Mouse (Mus musculus) erythroblast, embryonic 14.5 days (primary cell): Measurements from ENCODE around the gene Txndc11. TPM values are rescaled to one million over a fixed set of nuclear protein-coding genes. Genes with fewer than 3 reads are reported as not detected.

ENCODE experiments used
- H3K27me3 ChIP-seq: 2 replicates; pipeline ENCODE4 v1.6.1; 2012; ENCODE audit warnings: inconsistent platforms; ENCODE audit not compliant: control insufficient read depth
- H3K36me3 ChIP-seq: 2 replicates; pipeline ENCODE4 v1.6.1; 2012; ENCODE audit warnings: mild to moderate bottlenecking, inconsistent platforms; ENCODE audit not compliant: control insufficient read depth
- H3K4me1 ChIP-seq: 2 replicates; pipeline ENCODE4 v1.6.1; 2012; ENCODE audit warnings: inconsistent platforms; ENCODE audit not compliant: control insufficient read depth
- H3K4me3 ChIP-seq: replicated peaks from 2 replicates; pipeline ENCODE3; 2012; ENCODE audit warnings: moderate library complexity, mild to moderate bottlenecking, inconsistent platforms
- H3K9me3 ChIP-seq: 2 replicates; pipeline ENCODE4 v1.6.1; 2012; ENCODE audit warnings: low read length, inconsistent platforms, mixed read lengths; ENCODE audit not compliant: control insufficient read depth
- GATA1 ChIP-seq: IDR thresholded peaks from 2 replicates; pipeline ENCODE4 v1.6.1; 2012; ENCODE audit warnings: low read length, inconsistent platforms, mixed read lengths
- TAL1 ChIP-seq: IDR thresholded peaks from 3 replicates; pipeline ENCODE4 v1.6.1; 2012; ENCODE audit warnings: low read length, inconsistent platforms, mixed read lengths
- polyA plus RNA-seq: library from polyadenylated mRNA; stranded (reverse); fragments of >175 nt; gene quantifications from 2 replicates; pipeline ENCODE4 v1.2.3, GENCODE M21; 2012

Gene Txndc11
- polyA plus RNA-seq: 1.8 and 2.0 TPM in 2 replicates

DNA sequence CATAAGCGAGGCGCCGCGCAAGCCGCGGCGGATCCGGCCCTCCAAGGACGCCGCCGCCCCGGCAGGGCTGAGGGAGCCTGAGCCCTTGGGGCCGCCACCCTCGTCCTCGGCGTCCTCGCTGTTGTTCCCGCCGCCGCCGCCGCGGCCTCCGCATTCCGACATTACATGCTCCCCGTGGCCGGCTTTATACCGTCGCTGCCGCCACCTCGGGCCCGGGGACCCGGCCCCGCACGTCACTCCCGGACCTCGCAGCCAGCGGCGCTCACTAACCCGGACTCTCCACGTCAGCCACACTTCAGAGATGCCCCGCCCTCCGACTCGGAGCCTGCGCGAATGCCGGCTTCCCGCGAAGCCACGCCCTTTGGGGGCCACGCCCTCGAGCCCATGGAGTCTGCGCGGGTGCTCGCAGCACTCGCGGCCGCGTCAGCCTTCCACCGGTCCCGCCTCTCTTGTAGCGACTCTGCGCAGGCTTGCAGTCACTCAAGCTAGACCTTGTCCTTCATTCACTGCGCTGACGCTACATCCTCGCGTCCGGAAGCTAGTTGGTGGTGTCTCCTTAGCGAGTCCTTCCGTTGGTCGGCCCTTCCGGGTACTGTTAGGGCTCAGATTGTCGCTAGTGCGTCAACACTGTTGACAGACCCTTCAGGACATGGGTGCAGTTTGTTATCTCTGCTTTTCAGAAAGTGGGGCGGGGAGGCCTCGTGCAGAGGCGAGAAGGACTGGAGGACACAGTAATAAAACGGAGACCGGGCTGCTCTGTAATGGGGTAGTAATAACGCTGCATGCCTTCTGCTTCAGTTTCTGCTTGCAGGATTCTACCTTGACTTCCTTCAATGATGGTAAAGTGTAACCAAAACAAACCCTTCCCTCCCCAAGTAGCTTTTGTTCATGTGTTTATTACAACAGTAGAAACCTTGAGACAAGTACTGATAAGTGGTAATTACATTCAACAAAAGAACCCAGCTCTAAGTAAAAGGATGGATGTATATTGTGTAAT is at the start of gene Txndc11:
Gene Txndc11, minus strand, starts transcription at position 303 of the 997 bp plus-strand sequence.
- Histone ChIP-seq H3K9me3 (no peaks in the 10 kb centered on the region), H3K36me3 (peaks cover 53% of the 10 kb centered on the region), H3K4me1 (peaks cover 45% of the 10 kb centered on the region), H3K27me3 (no peaks in the 10 kb centered on the region), H3K4me3 (peak within 1 kb of the TSS; percentile 95)
- TF ChIP-seq GATA1 (peak; percentile 59), TAL1 (peak; percentile 36; the same call in 1 of the 3 replicates)

- H3K27me3 ChIP-seq: 0 out of 2 replicates have a peak, but pooled peaks cover 2% of the 10 kb centered on the region
- peaks cover 5% of the 10 kb centered on the region for H3K36me3 ChIP-seq
- peaks cover 32% of the 10 kb centered on the region for H3K4me1 ChIP-seq
- no peaks in the 10 kb centered on the region for H3K9me3 ChIP-seq
- TF ChIP-seq GATA1 (no peak), TAL1 (no peak)
- H3K4me3 ChIP-seq: no peak overlapping the region
Observed at GRCm38 (mm10) chr16:11177404-11177803, 43.0 kb upstream of the Txndc11 start.

- Histone ChIP-seq H3K27me3 (0 out of 2 replicates have a peak, but pooled peaks cover 2% of the 10 kb centered on the region), H3K36me3 (peaks cover 7% of the 10 kb centered on the region), H3K4me1 (peaks cover 35% of the 10 kb centered on the region), H3K4me3 (peak overlapping the region; percentile 91), H3K9me3 (no peaks in the 10 kb centered on the region)
- TF ChIP-seq TAL1 (no peak), GATA1 (no peak)
Observed at GRCm38 (mm10) chr16:11176884-11177244, 42.4 kb upstream of the Txndc11 start.

GRCm38 (mm10) chr16:11176208-11176883 is 41.9 kb upstream of the Txndc11 start, which contains the start of gene Zc3h7a:
TSS of gene Zc3h7a (minus strand) at chr16:11176393.
- Histone ChIP-seq H3K9me3 (no peaks in the 10 kb centered on the region), H3K27me3 (0 out of 2 replicates have a peak, but pooled peaks cover 2% of the 10 kb centered on the region), H3K36me3 (peaks cover 7% of the 10 kb centered on the region), H3K4me1 (peaks cover 36% of the 10 kb centered on the region), H3K4me3 (peak within 1 kb of the TSS; percentile 91)
- TF ChIP-seq TAL1 (no peak), GATA1 (no peak)

DNA sequence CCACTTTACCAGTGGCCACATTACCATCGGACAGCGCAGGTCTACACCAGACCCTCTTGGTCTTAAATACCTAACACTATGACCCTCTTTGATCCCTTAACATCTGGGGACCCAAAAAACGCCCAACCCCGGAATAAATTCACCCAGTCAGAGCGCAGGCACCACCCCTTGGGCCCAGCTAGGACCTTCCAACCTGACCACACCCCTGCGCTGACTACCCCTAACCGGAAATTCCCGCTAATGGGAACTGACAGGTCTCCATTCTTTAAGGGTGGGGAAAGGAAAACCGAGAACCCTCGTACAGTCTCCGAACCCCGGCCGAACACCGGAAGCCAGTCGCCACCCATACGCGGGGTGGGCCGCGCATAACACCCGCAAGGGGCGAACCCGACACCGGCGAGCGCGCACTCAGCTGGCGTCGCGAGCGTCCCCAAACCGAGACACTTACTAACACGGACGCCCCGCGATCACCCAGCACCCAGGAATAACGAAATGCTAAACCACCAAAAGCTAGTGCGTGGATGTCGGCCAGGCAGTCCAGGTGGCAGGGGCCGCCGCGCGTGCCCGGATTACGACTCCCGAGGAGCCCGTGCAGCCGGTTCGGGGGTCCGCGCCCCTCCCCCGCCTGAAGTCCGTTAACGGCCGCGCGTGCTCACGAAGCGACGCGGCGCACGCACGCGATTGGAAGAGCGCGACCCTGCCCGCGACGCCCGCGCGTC is 41.2 kb upstream of the Txndc11 start:
- Histone ChIP-seq H3K4me3 (peak overlapping the region; percentile 91), H3K4me1 (peaks cover 41% of the 10 kb centered on the region), H3K9me3 (no peaks in the 10 kb centered on the region), H3K27me3 (no peaks in the 10 kb centered on the region), H3K36me3 (peaks cover 7% of the 10 kb centered on the region)
- no peak for TF ChIP-seq TAL1

DNA sequence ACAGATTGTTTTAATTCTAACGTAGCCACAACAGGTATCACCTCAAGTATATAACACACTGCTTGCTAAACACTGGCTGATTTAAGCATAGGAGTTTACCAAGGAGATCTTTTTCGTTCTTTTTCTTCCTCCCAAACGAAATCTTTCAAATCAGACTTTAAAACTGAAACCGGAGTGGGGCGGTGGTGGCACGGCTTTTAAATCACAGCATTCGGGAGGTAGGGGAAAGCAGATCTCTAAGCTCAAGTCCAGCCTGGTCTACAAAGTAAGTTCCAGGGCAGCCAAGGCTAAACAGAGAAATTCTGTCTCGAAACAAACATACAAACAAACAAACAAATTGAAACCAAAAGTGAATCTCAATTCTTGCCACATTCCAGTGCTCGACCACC is 40.6 kb upstream of the Txndc11 start:
- H3K27me3 ChIP-seq: no peaks in the 10 kb centered on the region
- peaks cover 41% of the 10 kb centered on the region for H3K4me1 ChIP-seq
- TF ChIP-seq TAL1 (no peak), GATA1 (no peak)
- peaks cover 7% of the 10 kb centered on the region for H3K36me3 ChIP-seq
- peak overlapping the region; percentile 91 for H3K4me3 ChIP-seq
- H3K9me3 ChIP-seq: no peaks in the 10 kb centered on the region

DNA sequence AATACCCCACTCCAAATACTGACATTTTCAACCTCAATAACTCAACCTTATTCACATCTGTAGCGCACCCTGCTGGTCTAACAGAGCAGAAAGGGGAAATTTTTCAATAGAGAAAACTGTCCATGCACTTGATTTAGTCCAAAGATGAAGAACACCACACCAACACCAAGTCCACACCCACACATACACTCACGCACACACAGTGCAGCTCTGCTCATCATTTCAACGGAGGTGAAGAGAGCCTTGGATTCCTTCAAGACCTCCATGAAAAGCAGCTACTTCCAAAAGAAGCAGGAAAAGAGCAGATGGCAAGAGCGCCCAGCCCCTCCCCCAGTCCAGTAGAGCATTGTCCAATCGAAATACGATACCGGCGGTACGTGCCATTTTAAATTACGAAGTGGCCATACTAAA is 40.2 kb upstream of the Txndc11 start:
- no peaks in the 10 kb centered on the region for H3K27me3 ChIP-seq
- H3K36me3 ChIP-seq: peaks cover 7% of the 10 kb centered on the region
- peaks cover 41% of the 10 kb centered on the region for H3K4me1 ChIP-seq
- no peak for TF ChIP-seq GATA1
- TF ChIP-seq TAL1: no peak
- H3K9me3 ChIP-seq: no peaks in the 10 kb centered on the region
- H3K4me3 ChIP-seq: peak overlapping the region; percentile 91

GRCm38 (mm10) chr16:11171679-11172078 is 37.2 kb upstream of the Txndc11 start:
- Histone ChIP-seq H3K27me3 (no peaks in the 10 kb centered on the region), H3K4me1 (peaks cover 37% of the 10 kb centered on the region), H3K36me3 (peaks cover 9% of the 10 kb centered on the region), H3K9me3 (no peaks in the 10 kb centered on the region), H3K4me3 (no peak overlapping the region)
- no peak for TF ChIP-seq GATA1
- no peak for TF ChIP-seq TAL1
